Mouse (Mus musculus) cerebellum, adult 9-11 months (tissue): ENCODE measurements at regions not wholly inside any gene's neighbourhood (a gene's known extent, or its start where the extent isn't known, plus 50 kb on each side); places are given as distances from the start of the nearest gene placed in this dataset.

Experiments
- DNase-seq: peaks from one replicate; pipeline ENCODE4 v3.0.0; 2022

- no peak for DNase-seq
Observed at GRCm38 (mm10) chr7:70752802-70753218, 386.3 kb upstream of the Nr2f2 start.

GRCm38 (mm10) chr7:70748884-70749283, 382.3 kb upstream of the Nr2f2 start:
- DNase-seq, result no peak

GRCm38 (mm10) chr7:70748345-70748744, 381.8 kb upstream of the Nr2f2 start:
- DNase-seq, result no peak

- DNase-seq, result no peak
Observed at GRCm38 (mm10) chr7:70744296-70744695, 377.8 kb upstream of the Nr2f2 start.

GRCm38 (mm10) chr7:70735591-70735990, 369.1 kb upstream of the Nr2f2 start:
- DNase-seq, result no peak

- no peak for DNase-seq
Observed at GRCm38 (mm10) chr7:70733501-70733900, 367.0 kb upstream of the Nr2f2 start.

GRCm38 (mm10) chr7:70729896-70730295, 363.4 kb upstream of the Nr2f2 start:
- no peak for DNase-seq

- DNase-seq, result no peak
Observed at GRCm38 (mm10) chr7:70718149-70718765, 351.7 kb upstream of the Nr2f2 start.

GRCm38 (mm10) chr7:70717608-70718007, 351.1 kb upstream of the Nr2f2 start:
- DNase-seq, result no peak

GRCm38 (mm10) chr7:70716811-70717458, 350.4 kb upstream of the Nr2f2 start:
- no peak for DNase-seq

- no peak for DNase-seq
Observed at GRCm38 (mm10) chr7:70712141-70712540, 345.6 kb upstream of the Nr2f2 start.

GRCm38 (mm10) chr7:70706281-70706680, 339.7 kb upstream of the Nr2f2 start:
- DNase-seq, result no peak

- DNase-seq, result no peak
Observed at GRCm38 (mm10) chr7:70703784-70704183, 337.2 kb upstream of the Nr2f2 start.

- DNase-seq, result no peak
Observed at GRCm38 (mm10) chr7:70700461-70700860, 333.9 kb upstream of the Nr2f2 start.

- DNase-seq, result no peak
Observed at GRCm38 (mm10) chr7:70699391-70699790, 332.9 kb upstream of the Nr2f2 start.

GRCm38 (mm10) chr7:70698986-70699385, 332.5 kb upstream of the Nr2f2 start:
- DNase-seq, result no peak

- no peak for DNase-seq
Observed at GRCm38 (mm10) chr7:70692160-70692559, 325.6 kb upstream of the Nr2f2 start.

GRCm38 (mm10) chr7:70690845-70691244, 324.3 kb upstream of the Nr2f2 start:
- DNase-seq, result no peak

GRCm38 (mm10) chr7:70669065-70669464, 302.5 kb upstream of the Nr2f2 start:
- no peak for DNase-seq

- DNase-seq, result no peak
Observed at GRCm38 (mm10) chr7:70660162-70660561, 293.6 kb upstream of the Nr2f2 start.

- no peak for DNase-seq
Observed at GRCm38 (mm10) chr7:70649760-70650377, 283.3 kb upstream of the Nr2f2 start.

- no peak for DNase-seq
Observed at GRCm38 (mm10) chr7:70646801-70647200, 280.3 kb upstream of the Nr2f2 start.

GRCm38 (mm10) chr7:70643694-70644301, 277.3 kb upstream of the Nr2f2 start:
- no peak for DNase-seq

GRCm38 (mm10) chr7:70643055-70643454, 276.5 kb upstream of the Nr2f2 start:
- DNase-seq, result no peak
